Mouse (Mus musculus) ES-Bruce4 (cell line): ENCODE data around the gene Rgs7bp. TPM values are rescaled to one million over a fixed set of nuclear protein-coding genes. Genes with fewer than 3 reads are reported as not detected.

Experiments used
- H3K27ac ChIP-seq: 2 replicates; pipeline ENCODE4 v1.5.1; 2012; ENCODE audit warnings: low read length, inconsistent platforms; ENCODE audit not compliant: insufficient read depth
- H3K27me3 ChIP-seq: 2 replicates; pipeline ENCODE4 v1.6.1; 2012; ENCODE audit warnings: mild to moderate bottlenecking, low read length, inconsistent platforms; ENCODE audit not compliant: control insufficient read depth, poor library complexity, insufficient read depth, severe bottlenecking
- H3K36me3 ChIP-seq: 2 replicates; pipeline ENCODE4 v1.6.1; 2012; ENCODE audit warnings: inconsistent platforms, mild to moderate bottlenecking, low read length, moderate library complexity; ENCODE audit not compliant: control insufficient read depth, poor library complexity, insufficient read depth, severe bottlenecking
- H3K4me1 ChIP-seq: one replicate; pipeline ENCODE4 v1.8.1; 2011; ENCODE audit warnings: low read length; ENCODE audit not compliant: control insufficient read depth, insufficient read depth
- H3K4me3 ChIP-seq: 2 replicates; pipeline ENCODE4 v1.5.1; 2011; ENCODE audit warnings: low read depth, mild to moderate bottlenecking, low read length
- H3K9ac ChIP-seq: 2 replicates; pipeline ENCODE4 v1.6.1; 2012; ENCODE audit warnings: low read depth, mild to moderate bottlenecking, inconsistent platforms; ENCODE audit not compliant: poor library complexity, severe bottlenecking
- H3K9me3 ChIP-seq: replicated peaks from 2 replicates; pipeline ENCODE4 v1.6.1; 2012; ENCODE audit warnings: mild to moderate bottlenecking, low read length, inconsistent platforms; ENCODE audit not compliant: control insufficient read depth, poor library complexity, insufficient read depth, severe bottlenecking
- CTCF ChIP-seq: IDR thresholded peaks from one replicate; pipeline ENCODE4 v1.8.1; 2011; ENCODE audit warnings: low read depth, low read length
- EP300 ChIP-seq: IDR thresholded peaks from 2 replicates; pipeline ENCODE4 v1.6.1; 2011; ENCODE audit warnings: low read depth, low read length; ENCODE audit not compliant: insufficient read depth
- POLR2A ChIP-seq: IDR thresholded peaks from one replicate; pipeline ENCODE4 v1.8.1; 2011; ENCODE audit warnings: low read length; ENCODE audit not compliant: insufficient read depth
- polyA plus RNA-seq: library from polyadenylated mRNA; stranded (reverse); fragments of >200 nt; gene quantifications from 2 replicates; pipeline ENCODE4 v1.2.4, GENCODE M21; 2011; ENCODE audit warnings: low read depth; ENCODE audit not compliant: missing spikeins, insufficient read depth, insufficient read length

The Rgs7bp gene
- polyA plus RNA-seq, 1 experiment: 0.09 TPM

DNA sequence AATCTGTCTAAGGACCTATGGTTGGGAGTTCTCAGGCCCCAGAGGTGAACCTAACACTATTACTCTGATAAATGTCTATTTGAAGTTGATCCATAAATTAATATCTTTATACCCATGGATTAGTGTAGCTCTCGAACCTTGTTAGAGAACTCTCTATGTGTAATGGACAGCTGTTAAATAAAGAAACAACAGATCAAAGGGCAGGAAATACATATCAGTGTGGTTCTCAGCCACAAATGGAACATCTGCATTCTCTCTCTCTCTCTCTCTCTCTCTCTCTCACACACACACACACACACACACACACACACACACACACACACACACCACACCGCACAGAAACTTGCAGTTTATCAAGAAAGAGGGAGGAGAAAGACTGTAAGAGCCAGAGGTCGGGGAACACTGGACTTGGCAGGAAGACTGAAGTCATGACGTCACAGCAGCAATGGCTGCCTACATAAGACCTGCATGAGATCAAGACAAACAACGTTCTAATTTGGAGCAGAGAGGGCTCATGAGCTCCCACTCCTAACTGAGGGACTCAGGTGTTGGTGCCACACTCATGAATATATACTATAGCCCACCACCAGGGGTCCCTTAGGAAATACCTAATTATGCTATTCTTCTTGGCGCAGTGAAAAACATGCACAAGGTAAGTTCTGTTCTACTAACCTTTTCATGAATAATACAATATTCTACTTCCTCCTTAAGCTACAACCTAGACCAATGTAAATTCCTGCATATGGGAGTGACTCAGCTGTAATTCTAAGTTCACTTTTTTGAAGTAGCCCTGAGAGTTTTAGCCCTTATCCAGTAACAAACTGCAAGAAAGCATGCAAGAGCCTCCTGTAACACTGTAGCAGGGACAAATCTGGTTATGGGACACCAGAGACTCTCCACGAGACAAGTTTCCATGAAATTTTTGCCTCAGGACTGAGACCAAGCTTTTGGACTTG, 12.4 kb upstream of the Rgs7bp start:
- Histone ChIP-seq H3K27ac (no peak overlapping the region), H3K27me3 (no peaks in the 10 kb centered on the region), H3K9ac (no peak overlapping the region), H3K9me3 (no peaks in the 10 kb centered on the region), H3K4me3 (no peak overlapping the region), H3K36me3 (no peaks in the 10 kb centered on the region), H3K4me1 (no peaks in the 10 kb centered on the region)
- no peak for TF ChIP-seq CTCF
- TF ChIP-seq POLR2A: no peak
- no peak for TF ChIP-seq EP300

DNA sequence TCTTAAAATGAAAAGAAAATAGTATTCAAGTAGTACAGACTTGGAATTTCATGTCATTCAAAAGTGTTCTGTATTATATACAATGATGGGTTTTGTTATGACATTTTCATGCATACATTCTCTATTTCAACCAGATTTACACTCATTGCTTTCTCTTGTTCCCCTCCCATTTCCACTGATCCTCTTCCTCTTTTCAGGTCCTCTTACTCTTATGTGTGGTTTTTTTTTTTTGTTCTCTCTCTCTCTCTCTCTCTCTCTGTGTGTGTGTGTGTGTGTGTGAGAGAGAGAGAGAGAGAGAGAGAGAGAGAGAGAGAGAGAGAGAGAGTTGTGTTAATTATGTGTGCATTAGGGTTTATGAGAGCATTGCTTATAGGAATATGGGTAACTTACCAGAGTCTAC, 11.4 kb upstream of the Rgs7bp start:
- Histone ChIP-seq H3K9me3 (no peaks in the 10 kb centered on the region), H3K36me3 (no peaks in the 10 kb centered on the region), H3K27me3 (no peaks in the 10 kb centered on the region), H3K4me1 (no peaks in the 10 kb centered on the region), H3K9ac (no peak overlapping the region), H3K27ac (no peak overlapping the region), H3K4me3 (no peak overlapping the region)
- TF ChIP-seq EP300: no peak
- TF ChIP-seq POLR2A: no peak
- no peak for TF ChIP-seq CTCF

DNA sequence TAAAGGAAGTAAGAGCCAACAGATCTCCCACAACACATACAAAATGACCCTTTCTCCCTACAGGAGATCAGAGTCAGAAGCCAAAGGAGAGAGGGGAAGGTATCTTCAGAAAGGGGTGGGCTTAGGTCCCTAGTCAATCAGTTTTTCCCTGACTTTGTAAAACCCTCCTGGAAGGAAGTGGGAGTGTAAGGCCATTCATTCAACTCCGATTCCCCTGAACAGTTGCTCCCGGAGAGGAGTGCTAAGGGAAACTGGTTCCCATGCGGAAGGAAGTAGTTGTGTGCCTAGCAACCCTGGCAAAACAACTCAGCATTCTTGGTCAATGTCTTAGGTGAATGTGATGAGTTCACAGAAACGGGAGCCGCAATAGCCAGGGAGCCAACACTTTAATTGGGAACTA, 644 bp upstream of the Rgs7bp start:
- H3K36me3 ChIP-seq: no peaks in the 10 kb centered on the region
- no peak for TF ChIP-seq POLR2A
- TF ChIP-seq EP300: no peak
- no peak for TF ChIP-seq CTCF
- no peaks in the 10 kb centered on the region for H3K4me1 ChIP-seq
- no peaks in the 10 kb centered on the region for H3K9me3 ChIP-seq
- no peak overlapping the region for H3K4me3 ChIP-seq
- peaks cover 4% of the 10 kb centered on the region for H3K27me3 ChIP-seq
- no peak overlapping the region for H3K27ac ChIP-seq
- no peak overlapping the region for H3K9ac ChIP-seq

DNA sequence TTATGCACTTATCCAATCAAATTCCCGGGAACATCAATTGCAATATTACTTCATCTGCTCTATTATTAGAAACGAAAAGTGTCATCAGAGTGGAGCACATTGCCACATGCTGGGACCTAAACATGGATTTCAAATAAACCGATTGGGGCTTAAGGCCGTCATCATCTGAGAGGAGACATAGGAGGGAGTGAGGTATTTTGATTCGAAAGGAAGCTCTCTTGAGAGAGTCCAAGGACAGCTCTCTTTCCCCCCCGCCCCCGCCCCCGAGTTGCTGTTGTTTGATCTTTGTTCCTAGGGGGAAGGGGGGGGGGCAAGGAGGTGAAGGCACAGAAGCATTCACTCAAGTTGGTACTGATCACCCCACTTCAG, 195 bp upstream of the Rgs7bp start:
- Histone ChIP-seq H3K27me3 (peaks cover 4% of the 10 kb centered on the region), H3K36me3 (no peaks in the 10 kb centered on the region), H3K4me1 (no peaks in the 10 kb centered on the region), H3K4me3 (peak overlapping the region; percentile 70), H3K27ac (no peak overlapping the region), H3K9ac (no peak overlapping the region), H3K9me3 (no peaks in the 10 kb centered on the region)
- TF ChIP-seq CTCF (no peak), EP300 (no peak), POLR2A (no peak)

DNA sequence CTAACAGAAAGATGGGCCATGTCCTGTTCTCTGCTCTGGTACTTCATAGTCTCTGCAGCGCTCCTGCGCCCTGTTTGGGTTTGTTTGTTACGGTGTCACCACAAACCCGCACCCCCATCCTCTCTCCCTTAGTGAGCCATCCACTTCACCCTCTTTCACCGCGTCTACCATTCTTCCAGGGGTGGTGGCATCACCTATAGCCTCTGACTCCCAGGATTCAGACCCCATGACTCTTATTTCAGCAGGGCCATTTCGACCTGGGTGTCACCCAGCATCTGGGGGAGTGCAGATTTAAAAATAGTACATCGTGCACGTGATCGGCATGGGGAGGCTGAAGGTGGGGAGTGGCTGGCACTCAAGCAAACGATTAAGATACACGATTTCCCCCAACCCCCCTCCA, 1.1 kb downstream of the Rgs7bp start:
- Histone ChIP-seq H3K27me3 (peaks cover 4% of the 10 kb centered on the region), H3K4me3 (peak overlapping the region; percentile 70), H3K9ac (peak overlapping the region; percentile 36), H3K36me3 (no peaks in the 10 kb centered on the region), H3K4me1 (no peaks in the 10 kb centered on the region), H3K9me3 (no peaks in the 10 kb centered on the region), H3K27ac (no peak overlapping the region)
- no peak for TF ChIP-seq EP300
- TF ChIP-seq POLR2A: no peak
- no peak for TF ChIP-seq CTCF

DNA sequence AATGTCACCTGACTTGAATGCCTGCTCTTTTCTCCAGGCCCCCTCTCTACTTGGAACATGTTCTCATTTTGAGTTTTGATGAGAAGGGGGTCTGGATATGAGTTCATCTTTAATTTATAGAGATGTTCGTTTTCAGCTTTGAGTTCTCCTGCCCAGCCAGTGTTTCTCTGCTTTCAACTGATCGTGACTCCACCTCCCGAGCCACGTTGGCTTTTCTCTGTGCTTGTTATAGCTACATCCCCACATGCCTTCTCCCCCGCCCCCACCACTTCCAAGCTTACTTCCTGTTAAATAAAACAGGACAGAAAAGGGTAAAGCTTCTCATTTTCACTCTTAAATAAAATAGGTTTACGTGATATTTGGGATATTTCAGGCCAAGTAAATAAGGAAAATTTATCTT, 3.3 kb downstream of the Rgs7bp start:
- Histone ChIP-seq H3K27me3 (peaks cover 6% of the 10 kb centered on the region), H3K9me3 (no peaks in the 10 kb centered on the region), H3K4me1 (no peaks in the 10 kb centered on the region), H3K27ac (no peak overlapping the region), H3K4me3 (no peak overlapping the region), H3K9ac (no peak overlapping the region), H3K36me3 (no peaks in the 10 kb centered on the region)
- no peak for TF ChIP-seq EP300
- TF ChIP-seq CTCF: no peak
- no peak for TF ChIP-seq POLR2A
